Mouse (Mus musculus): ENCODE measurements around the gene Fah. TPM values are rescaled to one million over a fixed set of nuclear protein-coding genes. Genes with fewer than 3 reads are reported as not detected.

Fah gene
- polyA plus RNA-seq, 1 experiment from 2014 or later: 10.1 TPM

DNA sequence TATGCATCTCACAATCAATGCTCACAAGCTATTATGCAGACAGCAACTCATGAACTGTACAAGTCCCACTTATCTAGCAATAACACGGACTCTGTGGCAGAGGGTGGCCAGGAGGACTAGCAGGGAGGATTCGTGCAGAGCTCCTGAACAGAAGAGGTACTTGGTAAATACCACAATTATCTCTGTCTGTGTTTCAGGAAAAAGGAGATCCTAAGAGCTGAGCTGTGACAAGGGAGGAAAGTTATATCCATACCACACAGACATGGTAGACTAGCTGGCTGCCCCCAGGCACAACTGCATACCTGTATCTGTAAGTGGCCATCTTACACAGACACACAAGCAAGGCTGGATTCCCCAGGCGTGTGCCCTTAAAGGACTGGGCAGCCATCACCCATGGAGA lies 5.2 kb downstream of the Fah start:
- Histone ChIP-seq H3K9me3 (ENCODE audit: control insufficient read depth, low read length) (no peaks in the 10 kb centered on the region), H3K36me3 (ENCODE audit: control insufficient read depth, insufficient read depth) (no peaks in the 10 kb centered on the region), H3K27me3 (replicated peaks; ENCODE audit: control insufficient read depth, insufficient read depth, low read length) (no peaks in the 10 kb centered on the region), H3K9ac (replicated peaks; ENCODE audit: low read depth, low read length) (no peak overlapping the region), H3K4me2 (ENCODE audit: low read length) (no peak overlapping the region), H3K4me3 (replicated peaks; ENCODE audit: low read length) (no peak overlapping the region), H3K4me1 (replicated peaks; ENCODE audit: control insufficient read depth, insufficient read depth, low read length) (peaks cover 7% of the 10 kb centered on the region; the same call in 1 of the 2 replicates), H3K27ac (ENCODE audit: low read length) (no peak overlapping the region)
- WGBS: 84% methylated on average over 3 of the region's 3 CpGs
- ATAC-seq: no peak

DNA sequence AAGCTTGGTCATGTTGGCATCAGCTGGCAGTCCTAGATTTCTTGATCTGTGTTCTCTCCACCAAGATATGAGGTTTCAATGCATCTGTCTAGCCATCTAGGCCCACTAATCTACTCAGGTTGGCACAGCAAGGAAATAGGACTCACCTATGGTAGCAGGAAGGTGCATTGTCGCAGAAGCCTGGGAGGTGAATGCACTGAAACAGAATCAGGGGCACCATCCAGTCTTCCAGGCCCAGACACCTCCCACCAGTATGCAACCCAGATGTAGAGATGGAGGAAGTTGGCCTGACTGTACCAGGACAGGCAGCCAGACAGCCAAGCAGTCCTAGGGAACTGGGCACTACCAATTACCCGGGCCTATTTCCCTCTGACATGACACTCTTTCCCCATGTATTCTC lies 5.9 kb downstream of the Fah start:
- no peak overlapping the region for H3K4me3 ChIP-seq (replicated peaks; ENCODE audit: low read length)
- WGBS: 91% methylated on average over 2 of the region's 2 CpGs
- no peaks in the 10 kb centered on the region for H3K27me3 ChIP-seq (replicated peaks; ENCODE audit: control insufficient read depth, insufficient read depth, low read length)
- ATAC-seq: no peak
- H3K36me3 ChIP-seq (ENCODE audit: control insufficient read depth, insufficient read depth): no peaks in the 10 kb centered on the region
- no peak overlapping the region for H3K9ac ChIP-seq (replicated peaks; ENCODE audit: low read depth, low read length)
- peaks cover 6% of the 10 kb centered on the region; the same call in 1 of the 2 replicates for H3K4me1 ChIP-seq (replicated peaks; ENCODE audit: control insufficient read depth, insufficient read depth, low read length)
- no peak overlapping the region for H3K27ac ChIP-seq (ENCODE audit: low read length)
- H3K4me2 ChIP-seq (ENCODE audit: low read length): no peak overlapping the region
- no peaks in the 10 kb centered on the region for H3K9me3 ChIP-seq (ENCODE audit: control insufficient read depth, low read length)

DNA sequence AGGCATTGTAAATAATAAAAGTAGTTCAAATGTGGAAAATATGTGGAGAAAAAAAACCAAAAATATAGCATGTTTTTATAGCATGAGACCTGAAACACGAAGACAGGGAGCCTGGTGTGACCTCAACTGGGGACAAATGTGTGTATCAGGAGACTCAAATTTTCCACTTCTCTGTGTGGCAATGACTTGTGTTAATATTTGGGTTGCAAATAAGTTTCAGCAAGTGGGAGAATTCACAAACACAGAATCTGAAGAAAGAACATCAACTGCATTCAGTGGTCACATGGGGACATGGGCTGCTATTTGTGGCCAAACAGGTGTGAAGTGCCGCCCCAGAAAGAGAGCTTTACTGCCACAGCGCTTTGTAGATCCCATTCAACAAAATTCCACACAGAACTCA lies 9.9 kb downstream of the Fah start:
- Histone ChIP-seq H3K27me3 (replicated peaks; ENCODE audit: control insufficient read depth, insufficient read depth, low read length) (no peaks in the 10 kb centered on the region), H3K4me3 (replicated peaks; ENCODE audit: low read length) (no peak overlapping the region), H3K4me2 (ENCODE audit: low read length) (no peak overlapping the region), H3K4me1 (replicated peaks; ENCODE audit: control insufficient read depth, insufficient read depth, low read length) (0 out of 2 replicates have a peak, but pooled peaks cover 2% of the 10 kb centered on the region), H3K27ac (ENCODE audit: low read length) (no peak overlapping the region), H3K36me3 (ENCODE audit: control insufficient read depth, insufficient read depth) (no peaks in the 10 kb centered on the region), H3K9ac (replicated peaks; ENCODE audit: low read depth, low read length) (no peak overlapping the region), H3K9me3 (ENCODE audit: control insufficient read depth, low read length) (no peaks in the 10 kb centered on the region)
- 87% methylated on average over 3 of the region's 3 CpGs for WGBS
- ATAC-seq: no peak

DNA sequence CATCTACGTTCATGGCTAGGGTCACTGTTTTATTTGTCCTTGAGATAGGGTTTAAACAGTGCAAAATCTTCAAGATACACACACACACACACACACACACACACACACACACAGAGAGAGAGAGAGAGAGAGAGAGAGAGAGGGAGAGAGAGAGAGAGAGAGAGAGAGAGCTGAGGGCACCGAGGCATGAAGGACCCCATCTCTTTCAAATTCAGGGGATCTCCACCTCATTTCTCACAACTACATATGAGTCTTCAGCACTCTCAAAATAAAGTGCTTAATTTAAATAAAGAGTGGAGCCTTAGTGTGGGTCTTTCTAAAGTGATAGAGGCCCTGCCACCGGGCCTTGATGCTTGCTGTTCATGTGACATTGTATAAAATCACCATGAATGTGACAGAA lies 10.5 kb downstream of the Fah start:
- ATAC-seq: no peak
- H3K27ac ChIP-seq (ENCODE audit: low read length): no peak overlapping the region
- no peak overlapping the region for H3K4me2 ChIP-seq (ENCODE audit: low read length)
- H3K9ac ChIP-seq (replicated peaks; ENCODE audit: low read depth, low read length): no peak overlapping the region
- 86% methylated on average over 3 of the region's 3 CpGs for WGBS
- H3K4me3 ChIP-seq (replicated peaks; ENCODE audit: low read length): no peak overlapping the region
- H3K36me3 ChIP-seq (ENCODE audit: control insufficient read depth, insufficient read depth): no peaks in the 10 kb centered on the region
- H3K4me1 ChIP-seq (replicated peaks; ENCODE audit: control insufficient read depth, insufficient read depth, low read length): 0 out of 2 replicates have a peak, but pooled peaks cover 2% of the 10 kb centered on the region
- H3K27me3 ChIP-seq (replicated peaks; ENCODE audit: control insufficient read depth, insufficient read depth, low read length): no peaks in the 10 kb centered on the region
- no peaks in the 10 kb centered on the region for H3K9me3 ChIP-seq (ENCODE audit: control insufficient read depth, low read length)

DNA sequence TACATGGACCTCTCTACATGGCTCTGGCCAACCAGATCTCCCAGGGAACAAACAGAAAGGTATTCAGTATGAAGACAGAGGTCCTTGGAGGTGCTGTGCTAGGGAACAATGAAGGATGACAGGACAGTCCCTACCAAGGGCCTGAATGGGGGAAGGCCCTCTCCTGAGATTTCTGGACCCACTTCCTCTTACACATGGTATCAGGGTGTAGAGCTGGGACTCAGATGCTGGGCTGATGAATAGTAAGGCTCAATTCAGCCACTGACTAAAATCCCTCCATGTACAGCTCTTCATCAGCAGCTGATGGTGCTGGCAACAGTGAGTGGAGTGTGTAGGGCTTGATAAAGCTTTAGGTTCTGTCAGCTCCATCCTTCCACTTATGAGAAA lies 11.6 kb downstream of the Fah start:
- no peaks in the 10 kb centered on the region for H3K36me3 ChIP-seq (ENCODE audit: control insufficient read depth, insufficient read depth)
- H3K4me3 ChIP-seq (replicated peaks; ENCODE audit: low read length): no peak overlapping the region
- peak; percentile 32 for ATAC-seq
- no peaks in the 10 kb centered on the region for H3K9me3 ChIP-seq (ENCODE audit: control insufficient read depth, low read length)
- H3K27ac ChIP-seq (ENCODE audit: low read length): no peak overlapping the region
- H3K4me2 ChIP-seq (ENCODE audit: low read length): no peak overlapping the region
- H3K9ac ChIP-seq (replicated peaks; ENCODE audit: low read depth, low read length): no peak overlapping the region
- H3K27me3 ChIP-seq (replicated peaks; ENCODE audit: control insufficient read depth, insufficient read depth, low read length): no peaks in the 10 kb centered on the region
- H3K4me1 ChIP-seq (replicated peaks; ENCODE audit: control insufficient read depth, insufficient read depth, low read length): 0 out of 2 replicates have a peak, but pooled peaks cover 2% of the 10 kb centered on the region

GRCm38 (mm10) chr7:84594087-84594916 lies 12.2 kb downstream of the Fah start:
- no peaks in the 10 kb centered on the region for H3K9me3 ChIP-seq (ENCODE audit: control insufficient read depth, low read length)
- 0 out of 2 replicates have a peak, but pooled peaks cover 2% of the 10 kb centered on the region for H3K4me1 ChIP-seq (replicated peaks; ENCODE audit: control insufficient read depth, insufficient read depth, low read length)
- no peak overlapping the region for H3K27ac ChIP-seq (ENCODE audit: low read length)
- no peak overlapping the region for H3K9ac ChIP-seq (replicated peaks; ENCODE audit: low read depth, low read length)
- 45% methylated on average over 8 of the region's 8 CpGs for WGBS
- no peaks in the 10 kb centered on the region for H3K36me3 ChIP-seq (ENCODE audit: control insufficient read depth, insufficient read depth)
- peak; percentile 71 for ATAC-seq
- no peak overlapping the region for H3K4me3 ChIP-seq (replicated peaks; ENCODE audit: low read length)
- peak overlapping the region; percentile 16; the same call in 1 of the 2 replicates for H3K4me2 ChIP-seq (ENCODE audit: low read length)
- H3K27me3 ChIP-seq (replicated peaks; ENCODE audit: control insufficient read depth, insufficient read depth, low read length): no peaks in the 10 kb centered on the region

GRCm38 (mm10) chr7:84591347-84591746 lies 15.2 kb downstream of the Fah start:
- 0 out of 2 replicates have a peak, but pooled peaks cover 2% of the 10 kb centered on the region for H3K4me1 ChIP-seq (replicated peaks; ENCODE audit: control insufficient read depth, insufficient read depth, low read length)
- ATAC-seq: no peak
- H3K4me3 ChIP-seq (replicated peaks; ENCODE audit: low read length): no peak overlapping the region
- H3K4me2 ChIP-seq (ENCODE audit: low read length): no peak overlapping the region
- no peaks in the 10 kb centered on the region for H3K36me3 ChIP-seq (ENCODE audit: control insufficient read depth, insufficient read depth)
- no peaks in the 10 kb centered on the region for H3K27me3 ChIP-seq (replicated peaks; ENCODE audit: control insufficient read depth, insufficient read depth, low read length)
- no peaks in the 10 kb centered on the region for H3K9me3 ChIP-seq (ENCODE audit: control insufficient read depth, low read length)
- H3K9ac ChIP-seq (replicated peaks; ENCODE audit: low read depth, low read length): no peak overlapping the region
- WGBS: 90% methylated on average over 3 of the region's 3 CpGs
- H3K27ac ChIP-seq (ENCODE audit: low read length): no peak overlapping the region

DNA sequence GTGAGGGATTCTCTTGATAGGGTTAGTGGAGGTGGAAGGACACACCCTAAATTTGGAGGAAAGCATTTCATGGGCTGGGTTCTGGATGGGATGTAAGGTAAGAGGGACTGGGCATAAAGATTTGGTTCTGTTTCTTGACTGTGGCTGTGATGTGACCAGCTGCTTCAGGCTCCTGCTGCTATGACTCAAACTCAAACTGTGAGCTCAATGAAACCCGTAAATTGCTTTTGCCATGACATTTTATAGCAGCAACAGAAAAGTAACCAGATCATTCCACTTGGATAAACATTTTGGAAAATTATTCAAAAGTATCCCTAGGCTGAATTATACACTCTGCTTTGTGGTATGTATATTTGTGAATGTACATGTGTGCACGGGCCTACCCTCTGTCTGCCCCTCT lies 15.9 kb downstream of the Fah start:
- no peak overlapping the region for H3K9ac ChIP-seq (replicated peaks; ENCODE audit: low read depth, low read length)
- ATAC-seq: no peak
- 86% methylated on average over 2 of the region's 2 CpGs for WGBS

GRCm38 (mm10) chr7:84587101-84587783 lies 19.3 kb downstream of the Fah start:
- no peak for ATAC-seq
- WGBS: 74% methylated on average over 5 of the region's 5 CpGs

More for the DNA sequence above, 15.9 kb downstream of the Fah start:
- Histone ChIP-seq H3K4me2 (ENCODE audit: low read length) (no peak overlapping the region), H3K4me1 (replicated peaks; ENCODE audit: control insufficient read depth, insufficient read depth, low read length) (0 out of 2 replicates have a peak, but pooled peaks cover 2% of the 10 kb centered on the region), H3K27ac (ENCODE audit: low read length) (no peak overlapping the region), H3K9me3 (ENCODE audit: control insufficient read depth, low read length) (no peaks in the 10 kb centered on the region), H3K27me3 (replicated peaks; ENCODE audit: control insufficient read depth, insufficient read depth, low read length) (no peaks in the 10 kb centered on the region), H3K36me3 (ENCODE audit: control insufficient read depth, insufficient read depth) (no peaks in the 10 kb centered on the region), H3K4me3 (replicated peaks; ENCODE audit: low read length) (no peak overlapping the region)

More at GRCm38 (mm10) chr7:84587101-84587783, 19.3 kb downstream of the Fah start:
- Histone ChIP-seq H3K27ac (ENCODE audit: low read length) (no peak overlapping the region), H3K4me1 (replicated peaks; ENCODE audit: control insufficient read depth, insufficient read depth, low read length) (no peaks in the 10 kb centered on the region), H3K9ac (replicated peaks; ENCODE audit: low read depth, low read length) (no peak overlapping the region), H3K4me3 (replicated peaks; ENCODE audit: low read length) (no peak overlapping the region), H3K27me3 (replicated peaks; ENCODE audit: control insufficient read depth, insufficient read depth, low read length) (no peaks in the 10 kb centered on the region), H3K9me3 (ENCODE audit: control insufficient read depth, low read length) (no peaks in the 10 kb centered on the region), H3K4me2 (ENCODE audit: low read length) (no peak overlapping the region), H3K36me3 (ENCODE audit: control insufficient read depth, insufficient read depth) (no peaks in the 10 kb centered on the region)

Measured in forebrain, embryonic 16.5 days (tissue).